Mouse (Mus musculus): ENCODE data around the gene Syngap1. TPM values are rescaled to one million over a fixed set of nuclear protein-coding genes. Genes with fewer than 3 reads are reported as not detected.
"Not testable (repeated sequence)": the region's sequence is repeated elsewhere in the genome, so short reads cannot be mapped to it uniquely, and the experiment has no call there.

Syngap1 gene
- 0.78 and 0.86 TPM in 2 replicates for polyA plus RNA-seq (2012)

- Histone ChIP-seq H3K4me1 (ENCODE audit: control insufficient read depth) (peaks cover 58% of the 10 kb centered on the region), H3K27me3 (ENCODE audit: control insufficient read depth) (peaks cover 6% of the 10 kb centered on the region; the same call in 1 of the 2 replicates), H3K4me3 (replicated peaks) (peak within 1 kb of the TSS; percentile 86), H3K36me3 (ENCODE audit: control insufficient read depth) (peaks cover 17% of the 10 kb centered on the region), H3K9me3 (ENCODE audit: control insufficient read depth, low read length) (no peaks in the 10 kb centered on the region)
- TF ChIP-seq TAL1 (IDR thresholded peaks at IDR 0.05; ENCODE audit: low read length) (no peak), GATA1 (IDR thresholded peaks at IDR 0.05; ENCODE audit: low read length) (no peak)
These were observed at the start of gene Syngap1 for GRCm38 (mm10) chr17:26941031-26941789. TSS of gene Syngap1 (plus strand) at chr17:26941253.

- Histone ChIP-seq H3K4me1 (ENCODE audit: control insufficient read depth) (0 out of 2 replicates have a peak, but pooled peaks cover 3% of the 10 kb centered on the region), H3K36me3 (ENCODE audit: control insufficient read depth) (no peaks in the 10 kb centered on the region), H3K27me3 (ENCODE audit: control insufficient read depth) (peaks cover 9% of the 10 kb centered on the region), H3K4me3 (replicated peaks) (no peak overlapping the region), H3K9me3 (ENCODE audit: control insufficient read depth, low read length) (peaks cover 4% of the 10 kb centered on the region)
- no peak for TF ChIP-seq GATA1 (IDR thresholded peaks at IDR 0.05; ENCODE audit: low read length)
- TF ChIP-seq TAL1 (IDR thresholded peaks at IDR 0.05; ENCODE audit: low read length) = no peak
These were observed 48.2 kb upstream of the Syngap1 start for GRCm38 (mm10) chr17:26892635-26893375.

DNA sequence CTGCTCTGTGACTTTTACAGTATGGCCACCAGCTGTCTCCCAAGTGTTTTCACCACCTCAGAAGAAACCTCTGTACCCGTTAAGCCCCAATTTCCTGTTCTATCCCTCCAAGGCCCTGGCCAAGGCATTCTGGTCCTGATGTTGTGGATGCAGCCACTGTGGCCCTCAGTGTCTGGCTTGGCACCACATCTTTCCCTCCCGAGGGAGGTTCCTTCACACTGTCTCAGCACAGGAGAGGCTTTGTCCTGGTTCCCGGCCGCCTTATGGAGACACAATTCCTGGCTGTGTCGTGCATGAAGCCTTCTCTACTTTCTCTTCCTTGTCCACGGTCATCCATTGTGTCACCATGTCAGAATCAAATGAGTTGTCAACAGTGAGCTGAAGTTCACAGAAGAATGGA lies 47.6 kb upstream of the Syngap1 start:
- Histone ChIP-seq H3K4me1 (ENCODE audit: control insufficient read depth) (0 out of 2 replicates have a peak, but pooled peaks cover 3% of the 10 kb centered on the region), H3K4me3 (replicated peaks) (no peak overlapping the region), H3K27me3 (ENCODE audit: control insufficient read depth) (peaks cover 9% of the 10 kb centered on the region), H3K36me3 (ENCODE audit: control insufficient read depth) (no peaks in the 10 kb centered on the region), H3K9me3 (ENCODE audit: control insufficient read depth, low read length) (peaks cover 4% of the 10 kb centered on the region)
- TF ChIP-seq GATA1 (IDR thresholded peaks at IDR 0.05; ENCODE audit: low read length) (no peak), TAL1 (IDR thresholded peaks at IDR 0.05; ENCODE audit: low read length) (no peak)

DNA sequence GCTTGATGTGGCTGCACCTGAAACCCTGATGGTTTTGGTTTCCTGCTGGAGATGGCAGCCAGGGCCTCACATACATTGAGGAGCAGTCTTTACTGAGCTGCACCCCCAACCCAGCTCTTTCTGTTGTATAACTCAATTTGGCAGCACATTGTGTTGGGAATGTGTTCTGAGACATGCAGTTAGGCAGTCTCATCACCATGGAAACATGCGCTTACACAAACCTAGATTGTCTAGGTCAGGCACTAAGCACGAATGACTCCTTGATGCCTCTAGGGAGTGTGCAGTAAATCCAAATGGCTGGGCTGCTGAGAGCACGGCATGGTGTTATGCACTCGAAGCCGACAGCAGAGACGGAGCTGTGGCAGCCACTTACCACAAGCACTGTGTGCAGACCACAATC lies 46.7 kb upstream of the Syngap1 start:
- Histone ChIP-seq H3K4me1 (ENCODE audit: control insufficient read depth) (0 out of 2 replicates have a peak, but pooled peaks cover 3% of the 10 kb centered on the region), H3K27me3 (ENCODE audit: control insufficient read depth) (peaks cover 9% of the 10 kb centered on the region), H3K9me3 (ENCODE audit: control insufficient read depth, low read length) (peaks cover 4% of the 10 kb centered on the region), H3K36me3 (ENCODE audit: control insufficient read depth) (no peaks in the 10 kb centered on the region), H3K4me3 (replicated peaks) (no peak overlapping the region)
- no peak for TF ChIP-seq GATA1 (IDR thresholded peaks at IDR 0.05; ENCODE audit: low read length)
- no peak for TF ChIP-seq TAL1 (IDR thresholded peaks at IDR 0.05; ENCODE audit: low read length)

DNA sequence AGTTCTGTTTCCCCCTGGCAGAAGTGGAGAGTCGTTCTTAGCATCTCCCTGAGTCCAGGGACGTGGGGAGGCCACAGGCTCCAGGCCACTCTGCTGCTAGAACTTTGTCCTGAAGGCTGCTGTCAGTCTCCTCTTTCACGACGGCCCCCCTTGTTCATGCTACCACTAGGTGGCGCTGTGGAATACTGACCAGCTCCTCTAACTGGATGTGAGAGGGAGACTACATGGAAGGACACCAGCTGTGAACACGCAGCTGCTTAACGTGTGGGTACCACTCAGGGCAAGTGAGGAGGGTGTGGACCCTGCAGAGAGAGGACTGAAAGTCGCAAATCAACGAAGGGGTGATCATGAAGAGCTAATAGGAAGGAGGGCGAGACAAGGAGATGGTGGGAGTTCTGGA lies 45.5 kb upstream of the Syngap1 start:
- H3K9me3 ChIP-seq (ENCODE audit: control insufficient read depth, low read length) = peaks cover 4% of the 10 kb centered on the region
- 0 out of 2 replicates have a peak, but pooled peaks cover 3% of the 10 kb centered on the region for H3K4me1 ChIP-seq (ENCODE audit: control insufficient read depth)
- H3K36me3 ChIP-seq (ENCODE audit: control insufficient read depth) = no peaks in the 10 kb centered on the region
- no peak overlapping the region for H3K4me3 ChIP-seq (replicated peaks)
- TF ChIP-seq GATA1 (IDR thresholded peaks at IDR 0.05; ENCODE audit: low read length) = no peak
- no peak for TF ChIP-seq TAL1 (IDR thresholded peaks at IDR 0.05; ENCODE audit: low read length)
- peaks cover 9% of the 10 kb centered on the region for H3K27me3 ChIP-seq (ENCODE audit: control insufficient read depth)

GRCm38 (mm10) chr17:26900916-26901315 lies 40.1 kb upstream of the Syngap1 start:
- Histone ChIP-seq H3K9me3 (ENCODE audit: control insufficient read depth, low read length) (no peaks in the 10 kb centered on the region), H3K4me3 (replicated peaks) (no peak overlapping the region), H3K36me3 (ENCODE audit: control insufficient read depth) (no peaks in the 10 kb centered on the region), H3K27me3 (ENCODE audit: control insufficient read depth) (peaks cover 2% of the 10 kb centered on the region; the same call in 1 of the 2 replicates), H3K4me1 (ENCODE audit: control insufficient read depth) (no peaks in the 10 kb centered on the region)
- no peak for TF ChIP-seq TAL1 (IDR thresholded peaks at IDR 0.05; ENCODE audit: low read length)
- no peak for TF ChIP-seq GATA1 (IDR thresholded peaks at IDR 0.05; ENCODE audit: low read length)

DNA sequence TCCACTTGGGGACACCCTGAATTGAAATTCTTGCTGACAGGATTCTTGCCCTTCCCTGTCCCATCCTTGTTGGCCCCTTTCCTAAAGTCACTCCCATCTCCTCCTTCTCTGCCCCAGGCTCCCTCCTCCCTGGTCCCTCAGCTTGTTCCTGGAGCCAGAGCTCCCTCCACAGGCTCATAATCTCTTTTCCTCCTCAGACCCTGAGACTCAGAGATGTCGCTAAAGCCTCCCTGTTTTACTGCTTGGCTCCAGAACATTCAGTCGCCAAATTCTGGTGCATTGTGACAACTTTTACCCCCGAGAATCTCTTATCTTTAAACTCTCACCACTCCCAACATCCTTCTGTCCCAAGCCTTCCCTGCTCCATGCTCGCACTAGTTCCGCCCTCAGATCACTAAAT lies 36.7 kb upstream of the Syngap1 start:
- Histone ChIP-seq H3K4me1 (ENCODE audit: control insufficient read depth) (no peaks in the 10 kb centered on the region), H3K27me3 (ENCODE audit: control insufficient read depth) (no peaks in the 10 kb centered on the region; the same call in 1 of the 2 replicates), H3K36me3 (ENCODE audit: control insufficient read depth) (no peaks in the 10 kb centered on the region), H3K9me3 (ENCODE audit: control insufficient read depth, low read length) (peaks cover 21% of the 10 kb centered on the region), H3K4me3 (replicated peaks) (no peak overlapping the region)
- no peak for TF ChIP-seq TAL1 (IDR thresholded peaks at IDR 0.05; ENCODE audit: low read length)

GRCm38 (mm10) chr17:26907506-26907905 lies 33.5 kb upstream of the Syngap1 start:
- not testable (repeated sequence) for H3K36me3 ChIP-seq (ENCODE audit: control insufficient read depth); H3K4me1 ChIP-seq (ENCODE audit: control insufficient read depth); H3K27me3 ChIP-seq (ENCODE audit: control insufficient read depth); H3K4me3 ChIP-seq (replicated peaks)
- peaks cover 29% of the 10 kb centered on the region for H3K9me3 ChIP-seq (ENCODE audit: control insufficient read depth, low read length)

- peaks cover 28% of the 10 kb centered on the region for H3K4me1 ChIP-seq (ENCODE audit: control insufficient read depth)
- no peaks in the 10 kb centered on the region for H3K27me3 ChIP-seq (ENCODE audit: control insufficient read depth)
- H3K36me3 ChIP-seq (ENCODE audit: control insufficient read depth) = peaks cover 20% of the 10 kb centered on the region
- H3K4me3 ChIP-seq (replicated peaks) = no peak overlapping the region
- peaks cover 4% of the 10 kb centered on the region for H3K9me3 ChIP-seq (ENCODE audit: control insufficient read depth, low read length)
- no peak for TF ChIP-seq GATA1 (IDR thresholded peaks at IDR 0.05; ENCODE audit: low read length)
- TF ChIP-seq TAL1 (IDR thresholded peaks at IDR 0.05; ENCODE audit: low read length) = no peak
These were observed 25.8 kb upstream of the Syngap1 start for GRCm38 (mm10) chr17:26915248-26915647.

Measured in erythroblast, embryonic 14.5 days (primary cell).